Mouse (Mus musculus): ENCODE measurements around the gene Mia2.

DNA sequence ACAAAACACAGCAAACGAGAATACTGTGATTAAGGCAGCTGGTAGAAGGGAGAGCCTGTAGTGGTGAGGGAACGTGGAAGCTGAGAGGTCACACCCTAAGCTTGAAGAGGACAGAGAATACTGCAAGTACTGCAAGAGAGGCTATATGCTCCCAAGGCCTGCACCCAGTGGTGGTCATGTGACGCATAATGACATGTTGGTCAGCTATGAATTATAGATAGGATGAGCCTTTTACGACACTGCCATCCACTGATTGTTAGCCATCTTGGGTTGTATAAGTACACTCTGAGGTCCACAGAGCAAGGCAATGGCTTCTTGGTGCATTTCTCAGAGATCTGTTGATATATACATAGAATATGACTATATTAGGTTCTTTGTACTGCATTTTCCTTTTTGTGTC is 71.0 kb downstream of the Mia2 start:
- TF ChIP-seq POLR2A (IDR thresholded peaks at IDR 0.05; ENCODE audit: borderline replicate concordance, extremely low read depth, low read depth, low read length) (no peak), CTCF (IDR thresholded peaks at IDR 0.05; ENCODE audit: insufficient read depth, low read length) (no peak)
